Comparison of ENCODE assay signal across 13 mouse cellular contexts in genomic region chr15:101187907-101188306, GRCm38 (mm10). TPM values are rescaled to one million over a fixed set of nuclear protein-coding genes. Genes with fewer than 3 reads are reported as not detected.
DNase-seq lines count a peak whose midpoint lies in the region; ATAC-seq and TF ChIP-seq lines count a peak whose summit lies in the region.
"Had no signal": no experiment of that assay in that cellular context is flagged by ENCODE, and none has a peak within 500 bp of the region (broad histone marks: within the 10 kb centered on the region; RNA-seq: fewer than 3 reads in every experiment).

No protein-coding gene starts in this region.

- no peak overlapping the region for H3K9ac ChIP-seq in kidney, postnatal 0 days (ENCODE audit: low read depth, low read length)
- H3K9ac ChIP-seq in kidney, embryonic 14.5 days (ENCODE audit: low read depth, low read length): no peak overlapping the region
- H3K9ac ChIP-seq: embryonic facial prominence, embryonic 12.5 days; lung, embryonic 15.5 days had no signal

- no peaks in the 10 kb centered on the region for H3K36me3 ChIP-seq in kidney, postnatal 0 days (ENCODE audit: insufficient read depth, low read length)
- peaks cover 5% of the 10 kb centered on the region; the same call in 1 of the 2 replicates for H3K36me3 ChIP-seq in kidney, embryonic 14.5 days (ENCODE audit: control insufficient read depth, insufficient read depth, low read length)

- no peaks in the 10 kb centered on the region for H3K27me3 ChIP-seq in kidney, postnatal 0 days (ENCODE audit: insufficient read depth, low read length)
- H3K27me3 ChIP-seq in kidney, embryonic 14.5 days (ENCODE audit: control insufficient read depth, insufficient read depth, low read length): no peaks in the 10 kb centered on the region
- H3K27me3 ChIP-seq: embryonic facial prominence, embryonic 12.5 days; lung, embryonic 15.5 days had no signal

- no peak overlapping the region for H3K4me3 ChIP-seq in kidney, postnatal 0 days (replicated peaks; ENCODE audit: low read depth, low read length)
- no peak overlapping the region for H3K4me3 ChIP-seq in kidney, embryonic 14.5 days (ENCODE audit: low read length)
- H3K4me3 ChIP-seq in cortical plate, adult 2 months (ENCODE audit: insufficient read depth, low read length): no peak overlapping the region
- H3K4me3 ChIP-seq: embryonic facial prominence, embryonic 12.5 days; lung, embryonic 15.5 days had no signal

- WGBS in kidney, postnatal 0 days: 44% methylated on average over 5 of the region's 5 CpGs
- WGBS in kidney, embryonic 14.5 days: 49% methylated on average over 5 of the region's 5 CpGs

- no peaks in the 10 kb centered on the region for H3K9me3 ChIP-seq in kidney, postnatal 0 days (replicated peaks; ENCODE audit: low read length)
- 0 out of 2 replicates have a peak, but pooled peaks cover 3% of the 10 kb centered on the region for H3K9me3 ChIP-seq in kidney, embryonic 14.5 days (ENCODE audit: control insufficient read depth, low read length)
- H3K9me3 ChIP-seq: embryonic facial prominence, embryonic 12.5 days; lung, embryonic 15.5 days had no signal

- no peak for TF ChIP-seq POLR2A in cortical plate, adult 2 months (IDR thresholded peaks at IDR 0.05; ENCODE audit: extremely low read depth, insufficient read depth, low read length)

- ATAC-seq in kidney, postnatal 0 days (replicated peaks; ENCODE audit: low FRiP score, low read depth): no peak
- no peak for ATAC-seq in kidney, embryonic 14.5 days (ENCODE audit: low FRiP score, low TSS enrichment)
- ATAC-seq: activated CD4-positive, CD25-positive, alpha-beta regulatory T cell, adult 4 months had no signal

- H3K4me1 ChIP-seq in kidney, postnatal 0 days (replicated peaks; ENCODE audit: insufficient read depth, low read length): peaks cover 23% of the 10 kb centered on the region
- H3K4me1 ChIP-seq in kidney, embryonic 14.5 days (ENCODE audit: control insufficient read depth, insufficient read depth, low read length): peaks cover 29% of the 10 kb centered on the region
- H3K4me1 ChIP-seq in cortical plate, adult 2 months (ENCODE audit: control insufficient read depth, insufficient read depth, low read length): peaks cover 18% of the 10 kb centered on the region

- TF ChIP-seq CTCF in kidney, postnatal 0 days (IDR thresholded peaks at IDR 0.05; ENCODE audit: low read depth): peak; percentile 65
- 0 out of 2 replicates have a peak, but pooled peaks have one; percentile 11 for TF ChIP-seq CTCF in cortical plate, adult 2 months (IDR thresholded peaks at IDR 0.05; ENCODE audit: extremely low read depth, insufficient read depth, low read length)

- H3K27ac ChIP-seq in kidney, postnatal 0 days: no peak overlapping the region; the same call in 1 of the 2 replicates
- no peak overlapping the region for H3K27ac ChIP-seq in kidney, embryonic 14.5 days (ENCODE audit: low read depth, low read length)
- no peak overlapping the region for H3K27ac ChIP-seq in cortical plate, adult 2 months (ENCODE audit: insufficient read depth, low read length)
- H3K27ac ChIP-seq: embryonic facial prominence, embryonic 12.5 days; lung, embryonic 15.5 days had no signal

- DNase-seq in kidney, postnatal 0 days (ENCODE audit: low spot score): no peak
- peak; percentile 53 for DNase-seq in urinary bladder, postnatal 14 days (ENCODE audit: low spot score)
- no peak for DNase-seq in urinary bladder, postnatal 4 days (ENCODE audit: low spot score in 2 of 2)
- DNase-seq in neural tube, embryonic 10.5 days (ENCODE audit: extremely low spot score, low spot score): no peak
- no peak for DNase-seq in MN1 (ENCODE audit: low spot score)
- DNase-seq: cerebellum, postnatal 10 days; gastrocnemius, postnatal 36 days had no signal

- H3K4me2 ChIP-seq in kidney, postnatal 0 days (ENCODE audit: low read length): no peak overlapping the region
- no peak overlapping the region for H3K4me2 ChIP-seq in kidney, embryonic 14.5 days (replicated peaks; ENCODE audit: low read depth, low read length)
- H3K4me2 ChIP-seq: embryonic facial prominence, embryonic 12.5 days; lung, embryonic 15.5 days; midbrain, embryonic 11.5 days had no signal

RNA-seq across cellular contexts. Expression of gene Acvr1b, which starts 14.0 kb away (rescaled TPM):
- 5.8 and 6.4 TPM in 2 replicates for polyA plus RNA-seq in kidney, postnatal 0 days (2015; fragmentation: Nextera tagmentation; extraction: Ambion mirVana)
- 6.0 and 7.2 TPM in 2 replicates for polyA plus RNA-seq in kidney, embryonic 14.5 days (2014; fragmentation: Nextera tagmentation; extraction: Ambion mirVana)
- polyA plus RNA-seq in cortical plate, adult 2 months (2012; rRNA removed): 70.5 and 73.9 TPM in 2 replicates

RNA-seq across cellular contexts. Expression of gene Grasp, which starts 36.1 kb away (rescaled TPM):
- polyA plus RNA-seq in kidney, postnatal 0 days (2015; fragmentation: Nextera tagmentation; extraction: Ambion mirVana): 3.7 and 4.0 TPM in 2 replicates
- 5.0 and 5.7 TPM in 2 replicates for polyA plus RNA-seq in kidney, embryonic 14.5 days (2014; fragmentation: Nextera tagmentation; extraction: Ambion mirVana)
- polyA plus RNA-seq in cortical plate, adult 2 months (2012; rRNA removed): 39.7 and 41.0 TPM in 2 replicates
- polyA plus RNA-seq: activated CD4-positive, CD25-positive, alpha-beta regulatory T cell, adult 4 months had no signal

RNA-seq across cellular contexts. Expression of gene Acvrl1, which starts 59.6 kb away (rescaled TPM):
- 16.9 and 17.8 TPM in 2 replicates for polyA plus RNA-seq in kidney, postnatal 0 days (2015; fragmentation: Nextera tagmentation; extraction: Ambion mirVana)
- polyA plus RNA-seq in kidney, embryonic 14.5 days (2014; fragmentation: Nextera tagmentation; extraction: Ambion mirVana): 6.3 and 8.8 TPM in 2 replicates
- polyA plus RNA-seq in cortical plate, adult 2 months (2012; rRNA removed): 20.9 and 24.7 TPM in 2 replicates
